Mouse (Mus musculus) embryonic facial prominence, embryonic 11.5 days (tissue): Measurements from ENCODE around the gene Tbc1d1. TPM values are rescaled to one million over a fixed set of nuclear protein-coding genes. Genes with fewer than 3 reads are reported as not detected.
"Not testable (repeated sequence)": the region's sequence is repeated elsewhere in the genome, so short reads cannot be mapped to it uniquely, and the experiment has no call there.

Experiments used
- ATAC-seq: fragments of 200-750 bp; cut with Nextera tagmentation; replicated peaks from 2 replicates; pipeline ENCODE4 v1.8.0; 2017; ENCODE audit warnings: low read depth; ENCODE audit not compliant: insufficient number of reproducible peaks, low FRiP score, low TSS enrichment
- DNase-seq: peaks from one replicate; pipeline ENCODE4 v3.0.0-alpha.2; 2015; ENCODE audit warnings: low spot score
- H3K27ac ChIP-seq: fragments of 300-500 bp; sonication (generic); replicated peaks from 2 replicates; pipeline ENCODE4 v1.5.1; 2014; ENCODE audit warnings: mild to moderate bottlenecking, low read depth, low read length, control low read depth
- H3K27me3 ChIP-seq: fragments of 300-500 bp; sonication (generic); 2 replicates; pipeline ENCODE4 v1.6.1; 2014; ENCODE audit warnings: mild to moderate bottlenecking, low read length, moderate library complexity, mixed read lengths; ENCODE audit not compliant: control insufficient read depth, insufficient read depth
- H3K36me3 ChIP-seq: fragments of 300-500 bp; sonication (generic); replicated peaks from 2 replicates; pipeline ENCODE4 v1.6.1; 2014; ENCODE audit warnings: low read depth, mild to moderate bottlenecking, low read length, moderate library complexity, mixed read lengths; ENCODE audit not compliant: control insufficient read depth, insufficient read depth
- H3K4me1 ChIP-seq: fragments of 300-500 bp; sonication (generic); 2 replicates; pipeline ENCODE4 v1.6.1; 2014; ENCODE audit warnings: low read length, mixed read lengths; ENCODE audit not compliant: control insufficient read depth, insufficient read depth
- H3K4me2 ChIP-seq: fragments of 300-500 bp; sonication (generic); 2 replicates; pipeline ENCODE4 v1.6.1; 2014; ENCODE audit warnings: low read depth, mild to moderate bottlenecking, control low read depth, low read length, moderate library complexity
- H3K4me3 ChIP-seq: fragments of 300-500 bp; sonication (generic); 2 replicates; pipeline ENCODE4 v1.5.1; 2014; ENCODE audit warnings: low read depth, low read length, control low read depth
- H3K9ac ChIP-seq: fragments of 300-500 bp; sonication (generic); replicated peaks from 2 replicates; pipeline ENCODE4 v1.6.1; 2014; ENCODE audit warnings: mild to moderate bottlenecking, control low read depth, low read length
- H3K9me3 ChIP-seq: fragments of 300-500 bp; sonication (generic); replicated peaks from 2 replicates; pipeline ENCODE4 v1.6.1; 2016; ENCODE audit warnings: mild to moderate bottlenecking, low read length, inconsistent platforms, mixed read lengths; ENCODE audit not compliant: control insufficient read depth
- WGBS: fragments of 180-500 bp; shearing (Covaris S2); extraction: QIAGEN DNeasy Blood & Tissue Kit; methylation state at CpG from one replicate; pipeline ENCODE4 v1.1.7; 2014; 5-methylcytosine and 5-hydroxymethylcytosine counted together
- polyA plus RNA-seq: library from polyadenylated mRNA; unstranded; fragments of >200 nt; fragmentation: Nextera tagmentation; extraction: Ambion mirVana; gene quantifications from 2 replicates; pipeline ENCODE4 v1.2.1, GENCODE M21; 2014

The Tbc1d1 gene
- polyA plus RNA-seq, 1 experiment from 2014 or later = 30.4 TPM

DNA sequence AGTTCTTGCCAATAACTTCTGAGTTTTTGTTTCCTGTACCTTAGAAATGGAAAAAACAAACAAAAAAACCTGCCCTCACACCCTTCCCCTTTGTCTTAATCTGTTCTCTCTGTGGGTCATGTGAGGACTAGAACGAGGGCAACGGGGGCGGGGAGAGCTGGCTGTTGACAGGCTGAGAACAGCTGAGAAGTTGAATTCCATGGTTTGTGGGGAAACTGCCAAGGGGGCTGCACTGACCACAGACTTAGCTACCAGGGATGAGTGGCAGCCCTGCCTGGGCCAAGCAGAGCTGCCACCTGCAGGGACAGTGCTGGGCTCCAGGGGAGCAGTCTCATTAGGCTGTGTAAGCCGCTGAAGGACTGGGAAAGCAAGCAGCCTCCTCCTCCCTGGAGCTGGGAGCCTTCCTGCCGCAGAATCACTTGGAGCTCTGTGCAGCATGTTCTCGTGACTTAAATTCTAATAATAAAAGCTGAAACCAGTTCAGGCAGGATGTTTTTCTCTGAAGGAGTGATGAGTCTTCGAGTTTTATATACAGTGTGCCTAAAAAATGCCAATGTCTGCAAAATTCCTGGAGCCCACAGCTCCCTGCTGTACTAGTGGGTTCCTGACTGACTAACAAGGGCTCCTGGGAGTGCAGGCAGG is 180.8 kb downstream of the Tbc1d1 start:
- ATAC-seq = no peak; the same call in 1 of the 2 replicates
- 44% methylated on average over 7 of the region's 7 CpGs for WGBS
- no peak overlapping the region for H3K27ac ChIP-seq

DNA sequence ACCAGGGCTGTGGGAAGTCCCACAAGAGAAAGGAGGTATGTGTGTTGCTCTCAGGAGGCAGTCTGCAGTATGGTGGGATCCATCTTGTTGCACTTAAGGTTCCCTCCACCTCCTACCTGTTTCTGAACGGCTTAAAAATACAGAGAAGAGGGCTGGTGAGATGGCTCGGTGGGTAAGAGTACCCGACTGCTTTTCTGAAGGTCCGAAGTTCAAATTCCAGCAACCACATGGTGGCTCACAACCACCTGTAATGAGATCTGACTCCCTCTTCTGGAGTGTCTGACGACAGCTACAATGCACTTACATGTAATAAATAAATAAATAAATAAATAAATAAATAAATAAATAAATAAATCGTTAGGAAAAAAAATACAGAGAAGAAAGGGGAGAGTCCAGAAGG is 182.7 kb downstream of the Tbc1d1 start:
- 81% methylated on average over 6 of the region's 6 CpGs for WGBS
- not testable (repeated sequence) for H3K4me2 ChIP-seq, ATAC-seq, H3K36me3 ChIP-seq, H3K4me3 ChIP-seq, H3K27ac ChIP-seq, H3K9me3 ChIP-seq, DNase-seq, H3K9ac ChIP-seq, H3K4me1 ChIP-seq, H3K27me3 ChIP-seq

More for the DNA sequence above, 180.8 kb downstream of the Tbc1d1 start:
- H3K9me3 ChIP-seq = no peaks in the 10 kb centered on the region
- H3K36me3 ChIP-seq = peaks cover 2% of the 10 kb centered on the region; the same call in 1 of the 2 replicates
- DNase-seq = no peak
- H3K4me3 ChIP-seq = no peak overlapping the region
- no peak overlapping the region for H3K9ac ChIP-seq
- no peaks in the 10 kb centered on the region for H3K27me3 ChIP-seq
- no peaks in the 10 kb centered on the region for H3K4me1 ChIP-seq
- no peak overlapping the region for H3K4me2 ChIP-seq

DNA sequence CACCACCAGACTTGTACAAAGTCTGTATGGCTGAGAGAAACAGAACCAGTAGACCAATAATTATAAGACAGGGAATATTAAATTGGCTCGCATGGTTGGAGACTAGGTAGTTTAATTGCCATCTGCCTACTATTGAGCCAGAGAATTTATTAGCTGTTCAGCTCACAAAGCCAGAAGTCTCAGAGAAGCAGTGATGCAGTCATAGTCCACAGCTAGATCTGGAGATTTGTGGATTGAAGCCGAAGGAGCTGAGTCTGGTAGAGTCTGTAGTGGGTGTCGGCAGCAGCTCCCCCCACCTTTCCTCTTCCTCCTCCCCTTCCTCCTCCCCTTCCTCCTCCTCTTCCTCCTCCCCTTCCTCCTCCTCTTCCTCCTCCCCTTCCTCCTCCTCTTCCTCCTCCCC is 184.3 kb downstream of the Tbc1d1 start:
- H3K27me3 ChIP-seq = no peaks in the 10 kb centered on the region
- no peak for ATAC-seq
- no peak overlapping the region for H3K4me3 ChIP-seq
- H3K4me2 ChIP-seq = no peak overlapping the region
- H3K27ac ChIP-seq = no peak overlapping the region
- DNase-seq = no peak
- no peaks in the 10 kb centered on the region for H3K9me3 ChIP-seq
- no peak overlapping the region for H3K9ac ChIP-seq
- H3K36me3 ChIP-seq = no peaks in the 10 kb centered on the region; the same call in 1 of the 2 replicates
- WGBS = 96% methylated on average over 3 of the region's 3 CpGs
- peaks cover 3% of the 10 kb centered on the region; the same call in 1 of the 2 replicates for H3K4me1 ChIP-seq

DNA sequence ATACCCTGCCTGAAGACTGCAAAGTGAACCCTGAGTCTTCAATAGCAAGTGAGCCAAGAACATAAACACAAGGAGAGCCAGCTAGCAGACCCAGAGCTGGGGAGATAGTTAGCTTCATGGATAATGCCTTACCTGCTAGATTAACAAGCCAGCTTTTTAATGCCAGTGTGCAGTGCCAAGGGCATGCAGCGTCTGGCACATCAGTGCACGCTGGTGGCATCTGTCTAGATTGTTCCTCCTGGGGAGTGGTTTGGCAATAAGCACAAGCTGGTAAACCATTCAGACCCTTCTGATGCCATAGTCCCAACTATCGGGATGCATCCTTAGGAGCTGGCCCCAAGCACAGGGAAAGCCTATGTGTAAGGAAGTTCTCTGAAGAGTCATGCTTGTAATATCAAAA is 185.6 kb downstream of the Tbc1d1 start:
- Histone ChIP-seq H3K9me3 (no peaks in the 10 kb centered on the region), H3K4me2 (no peak overlapping the region), H3K27ac (no peak overlapping the region), H3K9ac (no peak overlapping the region), H3K36me3 (no peaks in the 10 kb centered on the region), H3K4me3 (no peak overlapping the region), H3K4me1 (peaks cover 4% of the 10 kb centered on the region; the same call in 1 of the 2 replicates), H3K27me3 (no peaks in the 10 kb centered on the region)
- no peak for DNase-seq
- no peak for ATAC-seq
- WGBS = 88% methylated on average over 3 of the region's 3 CpGs

DNA sequence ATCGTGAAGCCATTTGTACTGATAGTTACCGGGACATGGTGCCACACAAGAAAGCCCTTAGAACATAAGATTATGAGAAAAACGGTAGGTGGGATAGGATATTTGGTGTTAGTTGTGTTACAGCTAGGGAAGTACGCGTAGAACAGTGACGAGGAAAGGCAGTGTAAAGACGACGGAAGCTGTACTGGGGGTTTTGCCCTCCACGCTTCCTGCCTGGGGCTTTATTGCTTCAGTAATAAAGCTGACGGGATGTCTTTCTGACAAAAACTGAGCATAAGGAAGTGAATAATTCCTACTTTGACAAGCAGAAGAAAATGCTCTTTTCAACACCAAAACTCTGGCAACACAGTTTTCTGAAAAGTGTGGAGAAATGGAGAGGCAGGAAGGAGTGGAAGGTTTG is 186.0 kb downstream of the Tbc1d1 start:
- 85% methylated on average over 10 of the region's 10 CpGs for WGBS
- H3K9me3 ChIP-seq = no peaks in the 10 kb centered on the region
- no peaks in the 10 kb centered on the region for H3K36me3 ChIP-seq
- no peak overlapping the region for H3K4me2 ChIP-seq
- no peaks in the 10 kb centered on the region for H3K27me3 ChIP-seq
- H3K4me1 ChIP-seq = peaks cover 4% of the 10 kb centered on the region; the same call in 1 of the 2 replicates
- no peak overlapping the region for H3K4me3 ChIP-seq
- H3K27ac ChIP-seq = no peak overlapping the region
- no peak overlapping the region for H3K9ac ChIP-seq
- ATAC-seq (no peak), DNase-seq (no peak)

DNA sequence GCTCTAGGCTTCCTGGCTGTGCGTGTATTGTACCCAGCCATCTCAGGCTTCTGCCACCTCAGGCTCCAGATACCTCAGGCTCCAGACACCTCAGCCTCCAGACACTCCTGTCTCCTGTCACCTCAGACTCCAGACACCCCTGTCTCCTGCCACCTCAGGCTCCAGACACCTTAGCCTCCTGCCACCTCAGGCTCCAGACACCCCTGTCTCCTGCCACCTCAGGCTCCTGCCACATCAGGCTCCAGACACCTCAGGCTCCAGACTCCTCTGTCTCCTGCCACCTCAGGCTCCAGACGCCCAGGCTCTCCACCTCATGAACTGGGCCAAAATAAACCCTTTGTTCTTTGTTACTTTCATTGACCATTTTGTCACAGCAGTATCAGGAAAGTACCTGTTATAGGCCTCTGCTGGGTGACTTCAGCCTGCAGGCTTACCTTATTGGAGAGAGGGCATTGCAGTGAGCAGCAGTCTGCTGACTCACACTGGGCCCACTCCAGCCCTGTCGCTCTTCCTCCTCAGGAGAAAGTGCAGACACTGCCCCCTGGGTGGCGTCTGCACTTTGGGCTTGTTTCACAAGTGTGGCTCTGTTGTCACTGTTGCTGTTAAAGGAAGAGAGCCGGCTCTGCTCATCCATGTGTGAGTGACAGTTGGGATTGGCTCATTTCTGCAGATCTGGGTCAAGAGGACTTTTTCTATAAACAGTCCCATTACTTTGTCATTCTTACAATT is 188.0 kb downstream of the Tbc1d1 start:
- Histone ChIP-seq H3K4me1 (peaks cover 4% of the 10 kb centered on the region; the same call in 1 of the 2 replicates), H3K27ac (no peak overlapping the region), H3K27me3 (no peaks in the 10 kb centered on the region), H3K9me3 (no peaks in the 10 kb centered on the region), H3K4me2 (no peak overlapping the region), H3K9ac (no peak overlapping the region), H3K4me3 (no peak overlapping the region), H3K36me3 (no peaks in the 10 kb centered on the region)
- ATAC-seq = no peak; the same call in 1 of the 2 replicates
- WGBS = 37% methylated on average over 5 of the region's 5 CpGs
- DNase-seq = no peak

DNA sequence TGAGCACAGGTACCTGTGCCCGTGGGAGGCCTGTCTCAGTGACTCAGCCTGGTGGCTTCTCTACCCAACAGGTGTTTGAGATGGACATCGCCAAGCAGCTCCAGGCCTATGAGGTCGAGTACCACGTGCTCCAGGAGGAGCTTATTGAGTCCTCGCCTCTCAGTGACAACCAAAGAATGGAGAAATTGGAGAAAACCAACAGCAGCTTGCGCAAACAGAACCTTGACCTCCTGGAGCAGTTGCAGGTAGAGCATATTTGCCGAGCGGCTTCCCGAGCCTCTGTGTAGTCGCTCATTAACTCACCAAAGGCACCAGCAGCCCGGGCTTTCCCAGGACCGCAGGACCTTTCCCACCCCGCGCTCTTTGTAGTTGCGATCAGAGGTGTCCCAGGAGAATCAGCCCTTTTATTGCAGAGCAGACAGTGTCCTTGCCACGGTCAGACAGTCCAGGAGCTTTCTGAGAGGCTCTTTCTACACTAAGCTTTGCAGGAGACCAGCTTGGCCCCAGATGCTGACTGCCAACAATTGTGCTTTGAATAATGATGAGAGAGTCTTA is 189.2 kb downstream of the Tbc1d1 start:
- ATAC-seq (no peak), DNase-seq (peak; percentile 12)
- Histone ChIP-seq H3K9me3 (no peaks in the 10 kb centered on the region), H3K27me3 (no peaks in the 10 kb centered on the region), H3K27ac (no peak overlapping the region), H3K36me3 (no peaks in the 10 kb centered on the region), H3K4me1 (peaks cover 4% of the 10 kb centered on the region; the same call in 1 of the 2 replicates), H3K4me2 (no peak overlapping the region), H3K4me3 (no peak overlapping the region), H3K9ac (no peak overlapping the region)
- 45% methylated on average over 16 of the region's 16 CpGs for WGBS

DNA sequence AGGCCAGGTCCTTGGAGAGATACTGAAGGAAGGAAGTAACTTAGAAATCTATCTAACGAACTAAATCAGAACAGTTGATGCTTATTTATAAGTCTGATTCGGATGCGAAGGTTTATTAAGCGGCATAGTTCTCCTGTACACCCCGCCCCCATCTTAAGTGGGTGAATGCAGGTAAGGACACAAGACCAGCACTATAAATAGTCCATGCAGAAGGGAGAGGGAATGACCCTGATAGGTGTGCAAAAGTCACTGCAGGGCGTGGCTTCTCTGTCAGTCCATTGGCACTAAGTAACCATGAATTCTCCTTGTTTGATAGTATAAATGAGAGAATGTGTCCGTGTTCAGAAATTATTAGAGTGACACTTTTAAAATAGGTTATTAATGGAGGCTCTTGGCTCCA is 189.7 kb downstream of the Tbc1d1 start:
- no peaks in the 10 kb centered on the region for H3K9me3 ChIP-seq
- H3K4me1 ChIP-seq = peaks cover 4% of the 10 kb centered on the region; the same call in 1 of the 2 replicates
- H3K4me3 ChIP-seq = no peak overlapping the region
- no peak overlapping the region for H3K9ac ChIP-seq
- H3K27ac ChIP-seq = no peak overlapping the region
- 67% methylated on average over 7 of the region's 7 CpGs for WGBS
- no peaks in the 10 kb centered on the region for H3K36me3 ChIP-seq
- ATAC-seq (no peak), DNase-seq (no peak)
- no peak overlapping the region for H3K4me2 ChIP-seq
- no peaks in the 10 kb centered on the region for H3K27me3 ChIP-seq
